Mouse (Mus musculus) cortical plate, adult 2 months (tissue): ENCODE measurements around the gene Gch1. TPM values are rescaled to one million over a fixed set of nuclear protein-coding genes. Genes with fewer than 3 reads are reported as not detected.

Source experiments
- H3K27ac ChIP-seq: fragments of 200-500 bp; 2 replicates; pipeline ENCODE4 v1.5.1; 2012; ENCODE audit warnings: low read length, control low read depth, inconsistent platforms; ENCODE audit not compliant: insufficient read depth
- H3K4me1 ChIP-seq: fragments of 200-500 bp; 2 replicates; pipeline ENCODE4 v1.6.1; 2011; ENCODE audit warnings: low read length; ENCODE audit not compliant: control insufficient read depth, insufficient read depth
- H3K4me3 ChIP-seq: fragments of 200-500 bp; 2 replicates; pipeline ENCODE4 v1.5.1; 2011; ENCODE audit warnings: mild to moderate bottlenecking, low read length, control low read depth; ENCODE audit not compliant: insufficient read depth
- CTCF ChIP-seq: fragments of 200-500 bp; IDR thresholded peaks from 2 replicates; pipeline ENCODE4 v1.5.1; 2011; ENCODE audit warnings: mild to moderate bottlenecking, control low read depth, low read length; ENCODE audit not compliant: insufficient read depth; ENCODE audit errors: extremely low read depth
- POLR2A ChIP-seq: fragments of 200-500 bp; IDR thresholded peaks from 2 replicates; pipeline ENCODE4 v1.6.1; 2011; ENCODE audit warnings: mild to moderate bottlenecking, low read length, control low read depth; ENCODE audit not compliant: insufficient read depth; ENCODE audit errors: extremely low read depth
- polyA plus RNA-seq: library from polyadenylated mRNA; depleted of rRNA; stranded (reverse); fragments of >200 nt; gene quantifications from 2 replicates; pipeline ENCODE4 v1.2.3, GENCODE M21; 2012; rRNA removed

Gene Gch1
- polyA plus RNA-seq: 1.6 TPM in 2 replicates

GRCm38 (mm10) chr14:47188848-47189634, at the start of gene Gch1:
Gene Gch1, minus strand, starts transcription at chr14:47189413.
- Histone ChIP-seq H3K4me1 (no peaks in the 10 kb centered on the region), H3K4me3 (peak within 1 kb of the TSS; percentile 43), H3K27ac (no peak within 1 kb of the TSS)
- TF ChIP-seq CTCF: no peak

GRCm38 (mm10) chr14:47237286-47237685, 48.1 kb upstream of the Gch1 start:
- no peak overlapping the region for H3K4me3 ChIP-seq
- no peaks in the 10 kb centered on the region for H3K4me1 ChIP-seq
- TF ChIP-seq CTCF (no peak), POLR2A (no peak)
- H3K27ac ChIP-seq: no peak overlapping the region

GRCm38 (mm10) chr14:47236491-47236890, 47.3 kb upstream of the Gch1 start:
- Histone ChIP-seq H3K4me3 (no peak overlapping the region), H3K27ac (no peak overlapping the region), H3K4me1 (no peaks in the 10 kb centered on the region)
- TF ChIP-seq CTCF (no peak), POLR2A (no peak)

- no peaks in the 10 kb centered on the region for H3K4me1 ChIP-seq
- H3K4me3 ChIP-seq: no peak overlapping the region
- no peak for TF ChIP-seq CTCF
- TF ChIP-seq POLR2A: no peak
- H3K27ac ChIP-seq: no peak overlapping the region
Measured at GRCm38 (mm10) chr14:47234526-47235250, 45.5 kb upstream of the Gch1 start.

GRCm38 (mm10) chr14:47234032-47234431, 44.8 kb upstream of the Gch1 start:
- Histone ChIP-seq H3K4me1 (no peaks in the 10 kb centered on the region), H3K4me3 (no peak overlapping the region), H3K27ac (no peak overlapping the region)
- no peak for TF ChIP-seq POLR2A
- TF ChIP-seq CTCF: no peak

GRCm38 (mm10) chr14:47233602-47234001, 44.4 kb upstream of the Gch1 start:
- no peaks in the 10 kb centered on the region for H3K4me1 ChIP-seq
- no peak for TF ChIP-seq CTCF
- H3K4me3 ChIP-seq: no peak overlapping the region
- no peak overlapping the region for H3K27ac ChIP-seq

- TF ChIP-seq POLR2A (no peak), CTCF (no peak)
- Histone ChIP-seq H3K27ac (no peak overlapping the region), H3K4me1 (no peaks in the 10 kb centered on the region), H3K4me3 (no peak overlapping the region)
Measured at GRCm38 (mm10) chr14:47229796-47230376, 40.7 kb upstream of the Gch1 start.

GRCm38 (mm10) chr14:47225931-47226330, 36.7 kb upstream of the Gch1 start:
- Histone ChIP-seq H3K27ac (no peak overlapping the region), H3K4me3 (no peak overlapping the region), H3K4me1 (no peaks in the 10 kb centered on the region)
- TF ChIP-seq CTCF (no peak), POLR2A (no peak)

- TF ChIP-seq POLR2A (no peak), CTCF (no peak)
- H3K4me3 ChIP-seq: no peak overlapping the region
- no peaks in the 10 kb centered on the region for H3K4me1 ChIP-seq
- no peak overlapping the region for H3K27ac ChIP-seq
Measured at GRCm38 (mm10) chr14:47224476-47225325, 35.5 kb upstream of the Gch1 start.
